Mouse (Mus musculus) MEL (cell line): Measurements from ENCODE around the gene Rap1gds1. TPM values are rescaled to one million over a fixed set of nuclear protein-coding genes. Genes with fewer than 3 reads are reported as not detected.

Experiments
- DNase-seq: peaks from one replicate; pipeline ENCODE4 v3.0.0; 2011; ENCODE audit warnings: low read depth, low spot score
- H3K27ac ChIP-seq: 2 replicates; pipeline ENCODE4 v1.5.1; 2012; ENCODE audit warnings: low read depth, mild to moderate bottlenecking, control low read depth, low read length, moderate library complexity; ENCODE audit not compliant: control insufficient read depth
- H3K27me3 ChIP-seq, 2 experiments: fragments of 150-350 bp in 1 of 2; sonication (generic) in 1 of 2; 2 replicates each; pipeline ENCODE4 v1.6.1; 2012; ENCODE audit warnings: low read length in 2 of 2, mild to moderate bottlenecking in 2 of 2, improper control_type of control experiment in 1 of 2, moderate library complexity in 1 of 2; ENCODE audit not compliant: insufficient read depth in 2 of 2, control insufficient read depth in 1 of 2
- H3K36me3 ChIP-seq, 2 experiments: 2 replicates each; pipeline ENCODE4 v1.6.1; 2012 to 2014; ENCODE audit warnings: low read length in 2 of 2, improper control_type of control experiment in 1 of 2, inconsistent platforms in 1 of 2, mild to moderate bottlenecking in 1 of 2; ENCODE audit not compliant: insufficient read depth in 2 of 2, control insufficient read depth in 1 of 2
- H3K4me1 ChIP-seq, 2 experiments: fragments of 150-350 bp in 1 of 2; sonication (generic) in 1 of 2; 2 replicates each; pipeline ENCODE4 v1.6.1; 2012; ENCODE audit warnings: low read length in 2 of 2, improper control_type of control experiment in 1 of 2, mild to moderate bottlenecking in 1 of 2; ENCODE audit not compliant: insufficient read depth in 2 of 2, control insufficient read depth in 1 of 2
- H3K4me3 ChIP-seq, 2 experiments: fragments of 150-350 bp in 1 of 2; sonication (generic) in 1 of 2; 2 replicates each; pipeline ENCODE4 v1.5.1; 2012; ENCODE audit warnings: low read depth in 2 of 2, low read length in 2 of 2, mild to moderate bottlenecking in 2 of 2, moderate library complexity in 2 of 2, control low read depth in 1 of 2, improper control_type of control experiment in 1 of 2; ENCODE audit not compliant: control insufficient read depth in 1 of 2, insufficient read depth in 1 of 2
- H3K79me2 ChIP-seq: 2 replicates; pipeline ENCODE4 v1.6.1; 2012; ENCODE audit warnings: mild to moderate bottlenecking, low read length, moderate library complexity; ENCODE audit not compliant: control insufficient read depth, poor library complexity, insufficient read depth
- H3K9ac ChIP-seq: 2 replicates; pipeline ENCODE4 v1.6.1; 2012; ENCODE audit warnings: low read depth, mild to moderate bottlenecking, control low read depth, low read length, moderate library complexity; ENCODE audit not compliant: control insufficient read depth, poor library complexity, severe bottlenecking
- H3K9me3 ChIP-seq: fragments of 150-350 bp; sonication (generic); replicated peaks from 2 replicates; pipeline ENCODE4 v1.6.1; 2012; ENCODE audit warnings: mild to moderate bottlenecking, low read length, improper control_type of control experiment, moderate library complexity; ENCODE audit not compliant: insufficient read depth
- CHD2 ChIP-seq: IDR thresholded peaks from 2 replicates; pipeline ENCODE4 v1.6.1; 2011; ENCODE audit warnings: low read length, improper control_type of control experiment
- CTCF ChIP-seq, 3 experiments: IDR thresholded peaks in 2 of 3; conservative IDR thresholded peaks in 1 of 3; 2 replicates each; pipeline ENCODE4 v1.5.1; 2011 to 2012; ENCODE audit warnings: low read length in 3 of 3, low read depth in 2 of 3, mild to moderate bottlenecking in 2 of 3, improper control_type of control experiment in 1 of 3, inconsistent platforms in 1 of 3, mixed read lengths in 1 of 3, moderate library complexity in 1 of 3; ENCODE audit not compliant: control insufficient read depth in 1 of 3, insufficient read depth in 1 of 3, poor library complexity in 1 of 3, severe bottlenecking in 1 of 3
- E2F4 ChIP-seq: IDR thresholded peaks from 2 replicates; pipeline ENCODE4 v1.6.1; 2011; ENCODE audit warnings: low read depth, low read length, improper control_type of control experiment, borderline replicate concordance
- ELF1 ChIP-seq: IDR thresholded peaks from 2 replicates; pipeline ENCODE4 v1.6.1; 2014; ENCODE audit warnings: low read depth, mild to moderate bottlenecking, inconsistent platforms, low read length, improper control_type of control experiment, moderate library complexity
- EP300 ChIP-seq, 2 experiments: IDR thresholded peaks; 2 replicates each; pipeline ENCODE4 v1.6.1; 2011; ENCODE audit warnings: improper control_type of control experiment in 2 of 2, low read length in 2 of 2, low read depth in 1 of 2, mild to moderate bottlenecking in 1 of 2
- ETS1 ChIP-seq: IDR thresholded peaks from 2 replicates; pipeline ENCODE4 v1.6.1; 2012; ENCODE audit warnings: low read depth, mild to moderate bottlenecking, inconsistent platforms, low read length, improper control_type of control experiment, moderate library complexity
- GABPA ChIP-seq: IDR thresholded peaks from 2 replicates; pipeline ENCODE4 v1.6.1; 2012; ENCODE audit warnings: low read depth, mild to moderate bottlenecking, inconsistent platforms, low read length, improper control_type of control experiment, moderate library complexity
- GATA1 ChIP-seq: IDR thresholded peaks from 2 replicates; pipeline ENCODE4 v1.6.1; 2011; ENCODE audit warnings: low read depth, low read length, improper control_type of control experiment
- HCFC1 ChIP-seq: IDR thresholded peaks from 2 replicates; pipeline ENCODE4 v1.6.1; 2012; ENCODE audit warnings: low read depth, mild to moderate bottlenecking, inconsistent platforms, low read length, improper control_type of control experiment, moderate library complexity
- JUND ChIP-seq: IDR thresholded peaks from 2 replicates; pipeline ENCODE4 v1.6.1; 2011; ENCODE audit warnings: low read depth, mild to moderate bottlenecking, improper control_type of control experiment, low read length
- KAT2A ChIP-seq: conservative IDR thresholded peaks from 2 replicates; pipeline ENCODE4 v1.6.1; 2012; ENCODE audit warnings: low read depth, low read length, improper control_type of control experiment, inconsistent platforms
- MAFK ChIP-seq: IDR thresholded peaks from 2 replicates; pipeline ENCODE4 v1.6.1; 2011; ENCODE audit warnings: low read depth, mild to moderate bottlenecking, low read length, improper control_type of control experiment, borderline replicate concordance
- MAX ChIP-seq: IDR thresholded peaks from 2 replicates; pipeline ENCODE4 v1.6.1; 2011; ENCODE audit warnings: low read length, improper control_type of control experiment
- MAZ ChIP-seq: IDR thresholded peaks from 2 replicates; pipeline ENCODE4 v1.6.1; 2012; ENCODE audit warnings: low read depth, mild to moderate bottlenecking, inconsistent platforms, low read length, improper control_type of control experiment
- MEF2A ChIP-seq: IDR thresholded peaks from 2 replicates; pipeline ENCODE4 v1.6.1; 2014; ENCODE audit warnings: low read depth, mild to moderate bottlenecking, inconsistent platforms, low read length, improper control_type of control experiment; ENCODE audit not compliant: poor library complexity, insufficient replicate concordance, severe bottlenecking; ENCODE audit errors: extremely low read depth
- MXI1 ChIP-seq: IDR thresholded peaks from 2 replicates; pipeline ENCODE4 v1.6.1; 2011; ENCODE audit warnings: mild to moderate bottlenecking, low read depth, low read length, improper control_type of control experiment
- MYB ChIP-seq: IDR thresholded peaks from 2 replicates; pipeline ENCODE4 v1.6.1; 2011; ENCODE audit warnings: mild to moderate bottlenecking, low read depth, low read length, improper control_type of control experiment
- MYC ChIP-seq: IDR thresholded peaks from 2 replicates; pipeline ENCODE4 v1.6.1; 2011; ENCODE audit warnings: low read depth, mild to moderate bottlenecking, low read length, improper control_type of control experiment, moderate library complexity
- NELFE ChIP-seq: IDR thresholded peaks from 2 replicates; pipeline ENCODE4 v1.6.1; 2011; ENCODE audit warnings: low read depth, low read length, improper control_type of control experiment
- NRF1 ChIP-seq: IDR thresholded peaks from 2 replicates; pipeline ENCODE4 v1.6.1; 2014; ENCODE audit warnings: low read depth, mild to moderate bottlenecking, inconsistent platforms, low read length, improper control_type of control experiment, moderate library complexity; ENCODE audit not compliant: poor library complexity, insufficient read depth, severe bottlenecking
- POLR2A ChIP-seq, 2 experiments: IDR thresholded peaks; 2 replicates each; pipeline ENCODE4 v1.6.1; 2011 to 2012; ENCODE audit warnings: low read length in 2 of 2, mild to moderate bottlenecking in 2 of 2, control low read depth in 1 of 2, improper control_type of control experiment in 1 of 2, low read depth in 1 of 2, moderate library complexity in 1 of 2; ENCODE audit not compliant: control insufficient read depth in 1 of 2, insufficient read depth in 1 of 2, poor library complexity in 1 of 2
- POLR2AphosphoS2 ChIP-seq: IDR thresholded peaks from 2 replicates; pipeline ENCODE4 v1.6.1; 2011; ENCODE audit warnings: low read length, improper control_type of control experiment
- POLR2AphosphoS5 ChIP-seq: IDR thresholded peaks from 2 replicates; pipeline ENCODE4 v1.6.1; 2012; ENCODE audit warnings: low read depth, borderline replicate concordance, mild to moderate bottlenecking, inconsistent platforms, low read length, moderate library complexity, mixed read lengths
- RAD21 ChIP-seq: IDR thresholded peaks from 2 replicates; pipeline ENCODE4 v1.6.1; 2011; ENCODE audit warnings: mild to moderate bottlenecking, low read depth, low read length, improper control_type of control experiment
- RCOR1 ChIP-seq: IDR thresholded peaks from 2 replicates; pipeline ENCODE4 v1.6.1; 2012; ENCODE audit warnings: low read depth, mild to moderate bottlenecking, inconsistent platforms, low read length, improper control_type of control experiment
- SIN3A ChIP-seq: IDR thresholded peaks from 2 replicates; pipeline ENCODE4 v1.6.1; 2012; ENCODE audit warnings: low read length, improper control_type of control experiment, inconsistent platforms
- SMC3 ChIP-seq: IDR thresholded peaks from 2 replicates; pipeline ENCODE4 v1.6.1; 2011; ENCODE audit warnings: low read depth, low read length, improper control_type of control experiment
- TBP ChIP-seq: IDR thresholded peaks from 2 replicates; pipeline ENCODE4 v1.8.0; 2011; ENCODE audit warnings: low read depth, low read length, improper control_type of control experiment
- TCF12 ChIP-seq: IDR thresholded peaks from 2 replicates; pipeline ENCODE4 v1.6.1; 2014; ENCODE audit warnings: low read depth, mild to moderate bottlenecking, inconsistent platforms, low read length, improper control_type of control experiment, moderate library complexity
- UBTF ChIP-seq: IDR thresholded peaks from 2 replicates; pipeline ENCODE4 v1.6.1; 2012; ENCODE audit warnings: low read depth, mild to moderate bottlenecking, inconsistent platforms, low read length, improper control_type of control experiment, moderate library complexity, borderline replicate concordance; ENCODE audit not compliant: insufficient read depth
- USF1 ChIP-seq: IDR thresholded peaks from 2 replicates; pipeline ENCODE4 v1.6.1; 2014; ENCODE audit warnings: low read depth, mild to moderate bottlenecking, inconsistent platforms, low read length, improper control_type of control experiment, moderate library complexity
- USF2 ChIP-seq, 2 experiments: IDR thresholded peaks; 2 replicates each; pipeline ENCODE4 v1.6.1; 2011 to 2012; ENCODE audit warnings: improper control_type of control experiment in 2 of 2, low read length in 2 of 2, borderline replicate concordance in 1 of 2, inconsistent platforms in 1 of 2, low read depth in 1 of 2, mild to moderate bottlenecking in 1 of 2; ENCODE audit not compliant: insufficient read depth in 1 of 2
- ZC3H11A ChIP-seq: IDR thresholded peaks from 2 replicates; pipeline ENCODE4 v1.6.1; 2012; ENCODE audit warnings: low read depth, mild to moderate bottlenecking, inconsistent platforms, low read length, improper control_type of control experiment
- ZKSCAN1 ChIP-seq: IDR thresholded peaks from 2 replicates; pipeline ENCODE4 v1.6.1; 2012; ENCODE audit warnings: low read depth, mild to moderate bottlenecking, inconsistent platforms, low read length, improper control_type of control experiment, moderate library complexity
- ZMIZ1 ChIP-seq: IDR thresholded peaks from 2 replicates; pipeline ENCODE4 v1.6.1; 2012; ENCODE audit warnings: low read depth, mild to moderate bottlenecking, inconsistent platforms, low read length, improper control_type of control experiment, moderate library complexity
- ZNF384 ChIP-seq: IDR thresholded peaks from 2 replicates; pipeline ENCODE4 v1.6.1; 2012; ENCODE audit warnings: low read depth, mild to moderate bottlenecking, inconsistent platforms, low read length, improper control_type of control experiment
- polyA plus RNA-seq, 2 experiments: library from polyadenylated mRNA; stranded (reverse) in 1 of 2; unstranded in 1 of 2; fragments of >175 nt in 1 of 2; fragments of >200 nt in 1 of 2; gene quantifications; 2 replicates each; pipeline versions ENCODE4 v1.2.1 to v1.2.4; 2012; ENCODE audit warnings: low replicate concordance in 2 of 2, low read depth in 1 of 2; ENCODE audit not compliant: insufficient read length in 2 of 2, insufficient read depth in 1 of 2, missing spikeins in 1 of 2
- total RNA-seq: library from RNA; depleted of rRNA; stranded (reverse); fragments of 300-350 nt; gene quantifications from 2 replicates; pipeline ENCODE4 v1.2.3, GENCODE M21; 2012

The Rap1gds1 gene
- total and polyA plus RNA-seq, 3 experiments, result 34.7 to 67.2 (median 53.3) TPM

DNA sequence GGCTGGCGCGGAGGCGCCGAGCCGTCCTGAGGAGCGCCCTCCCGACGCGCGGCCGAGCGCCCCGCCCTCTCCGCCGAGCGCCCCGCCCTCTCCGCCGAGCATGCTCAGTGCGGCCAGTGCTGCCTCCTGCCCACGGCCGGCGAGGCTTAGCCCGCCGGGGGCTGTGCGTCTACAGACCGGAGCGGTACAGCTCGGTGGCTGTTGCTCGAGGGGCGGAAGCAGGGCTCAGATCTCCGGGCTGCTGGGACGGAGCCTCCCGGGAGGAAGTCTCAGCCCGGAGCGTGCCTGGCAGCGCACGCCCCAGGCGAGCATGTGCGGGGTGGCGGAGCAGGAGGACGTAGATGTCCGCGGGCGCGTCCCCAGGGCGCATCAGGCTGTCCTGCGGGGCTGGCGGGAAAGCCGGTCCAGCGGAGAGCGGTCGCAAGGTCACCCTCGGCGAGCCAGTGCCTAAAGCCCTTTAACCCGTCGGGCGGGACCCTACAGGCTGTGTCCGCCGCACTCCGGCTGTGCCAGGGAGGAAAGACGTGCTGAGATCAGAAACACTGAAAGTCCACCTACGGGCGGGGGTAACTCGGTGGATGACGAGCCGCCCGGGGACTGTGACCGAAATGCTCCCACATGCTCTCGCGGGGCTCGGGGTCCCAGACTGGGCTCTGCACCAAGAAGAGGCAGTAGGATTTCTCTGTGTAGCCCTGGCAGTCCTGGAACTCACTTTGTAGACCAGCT lies 495 bp upstream of the Rap1gds1 start:
- Histone ChIP-seq H3K9ac (peak overlapping the region; percentile 85), H3K27ac (peak overlapping the region; percentile 74)
- TF ChIP-seq RCOR1 (no peak), POLR2A (IDR thresholded peaks at IDR 0.05; ENCODE audit: control insufficient read depth in 1 of 2, insufficient read depth in 1 of 2, low read depth in 1 of 2, low read length in 2 of 2, poor library complexity in 1 of 2) (peak; percentile 96 to 99), EP300 (IDR thresholded peaks at IDR 0.05; ENCODE audit: low read depth in 1 of 2, low read length in 2 of 2) (0 out of 4 replicates have a peak, but pooled peaks of 1 of the 2 experiments have one; percentile 3), NRF1 (peak; percentile 83), GATA1 (no peak), ZKSCAN1 (no peak), SIN3A (peak; percentile 37; the same call in 1 of the 2 replicates), KAT2A (no peak), MAX (peak; percentile 81), NELFE (peak; percentile 96), MXI1 (peak; percentile 92), MAZ (0 out of 2 replicates have a peak, but pooled peaks have one; percentile 35), ZMIZ1 (peak; percentile 94), POLR2AphosphoS2 (peak; percentile 84), POLR2AphosphoS5 (no peak), ZC3H11A (no peak), CHD2 (no peak), MAFK (no peak), MYC (peak; percentile 81; the same call in 1 of the 2 replicates), RAD21 (no peak), USF2 (IDR thresholded peaks at IDR 0.05; ENCODE audit: borderline replicate concordance in 1 of 2, insufficient read depth in 1 of 2, low read depth in 1 of 2, low read length in 2 of 2) (no peak), GABPA (no peak), MEF2A (no peak), HCFC1 (peak; percentile 56; the same call in 1 of the 2 replicates), CTCF (IDR thresholded peaks at IDR 0.05 in 2 of 3, conservative IDR thresholded peaks at IDR 0.05 in 1 of 3; ENCODE audit: control insufficient read depth in 1 of 3, insufficient read depth in 1 of 3, low read depth in 2 of 3, low read length in 3 of 3, poor library complexity in 1 of 3, severe bottlenecking in 1 of 3) (no peak), TBP (no peak), MYB (no peak), USF1 (no peak), JUND (no peak), SMC3 (no peak), ETS1 (no peak), ZNF384 (no peak), UBTF (0 out of 2 replicates have a peak, but pooled peaks have one; percentile 63), TCF12 (no peak), ELF1 (0 out of 2 replicates have a peak, but pooled peaks have one; percentile 18), E2F4 (no peak)

More for the DNA sequence above, 495 bp upstream of the Rap1gds1 start:
- Histone ChIP-seq H3K36me3 (peaks cover 0 to 7% of the 10 kb centered on the region in 2 experiments; a peak in 2 of 4 replicates), H3K9me3 (no peaks in the 10 kb centered on the region), H3K4me1 (peaks cover 2 to 3% of the 10 kb centered on the region in 2 experiments; a peak in 1 of 4 replicates), H3K4me3 (peak overlapping the region; percentile 65 to 82), H3K27me3 (no peaks in the 10 kb centered on the region), H3K79me2 (peaks cover 29% of the 10 kb centered on the region)
- peak; percentile 91 for DNase-seq
